In genomic region chr13:69794808-69795207, GRCm38 (mm10) we compare ENCODE assay signal across 26 mouse cellular contexts. TPM values are rescaled to one million over a fixed set of nuclear protein-coding genes. Genes with fewer than 3 reads are reported as not detected.
DNase-seq lines count a peak whose midpoint lies in the region; ATAC-seq and TF ChIP-seq lines count a peak whose summit lies in the region.
"Had no signal": no experiment of that assay in that cellular context is flagged by ENCODE, and none has a peak within 500 bp of the region (broad histone marks: within the 10 kb centered on the region; RNA-seq: fewer than 3 reads in every experiment).

No protein-coding gene starts in this region.

- H3K36me3 ChIP-seq in myocyte (ENCODE audit: control insufficient read depth, insufficient read depth): no peaks in the 10 kb centered on the region
- H3K36me3 ChIP-seq: heart, embryonic 12.5 days; limb, embryonic 13.5 days; lung, embryonic 15.5 days; midbrain, embryonic 15.5 days had no signal

- no peaks in the 10 kb centered on the region for H3K79me2 ChIP-seq in myocyte (ENCODE audit: control insufficient read depth, insufficient read depth)

- TF ChIP-seq POLR2A in myocyte (IDR thresholded peaks at IDR 0.05; ENCODE audit: insufficient read length, low read depth): no peak

- no peak overlapping the region for H3K4me2 ChIP-seq in myocyte (ENCODE audit: low read depth)
- H3K4me2 ChIP-seq: heart, embryonic 12.5 days; hindbrain, embryonic 14.5 days; limb, embryonic 13.5 days; liver, embryonic 11.5 days; lung, embryonic 15.5 days; midbrain, embryonic 15.5 days had no signal

- ATAC-seq in common myeloid progenitor, adult 5-6 weeks (replicated peaks; ENCODE audit: low read depth, poor library complexity, severe bottlenecking): 0 out of 2 replicates have a peak, but pooled peaks have one; percentile 32
- no peak for ATAC-seq in megakaryocyte, adult 5-6 weeks (ENCODE audit: poor library complexity, severe bottlenecking)
- ATAC-seq: intestine, postnatal 0 days; midbrain, embryonic 15.5 days had no signal

- H3K27me3 ChIP-seq in myocyte (ENCODE audit: control insufficient read depth, insufficient read depth, insufficient read length): no peaks in the 10 kb centered on the region
- H3K27me3 ChIP-seq: heart, embryonic 12.5 days; limb, embryonic 13.5 days; lung, embryonic 15.5 days; midbrain, embryonic 15.5 days had no signal

- no peak overlapping the region for H3K4me3 ChIP-seq in myocyte
- H3K4me3 ChIP-seq: erythroblast, embryonic 14.5 days; heart, embryonic 12.5 days; left cerebral cortex, adult 2 months; limb, embryonic 13.5 days; lung, embryonic 15.5 days; megakaryocyte, embryonic 14.5 days; midbrain, embryonic 15.5 days had no signal

- peak; percentile 22 for DNase-seq in kidney, adult 9 months
- peak; percentile 4 for DNase-seq in kidney, postnatal 14 days
- no peak for DNase-seq in testis, postnatal 10 days (ENCODE audit: low spot score)
- DNase-seq: adrenal gland, postnatal 25 days; B cell, adult 2 months; cerebellum, adult 11-12 months; cerebellum, adult 9-11 months; gastrocnemius, postnatal 14 days; heart, adult 18-20 months; heart, postnatal 4 days; right cerebral cortex, adult 18-20 months; spleen, adult 18-20 months had no signal

- no peak overlapping the region for H3ac ChIP-seq in myocyte (ENCODE audit: control insufficient read depth, insufficient read length)

TF ChIP-seq in myocyte, 11 proteins besides CTCF, POLR2A, EP300 and RAD21:
- TF ChIP-seq TCF3 (IDR thresholded peaks at IDR 0.05; ENCODE audit: insufficient read length, low read depth) (no peak), REST (IDR thresholded peaks at IDR 0.05; ENCODE audit: insufficient read depth, insufficient read length) (no peak), MYOG (IDR thresholded peaks at IDR 0.05; ENCODE audit: control insufficient read depth in 1 of 3, insufficient read depth in 1 of 3, insufficient read length in 2 of 3, low read depth in 2 of 3) (peak in 2 of 3 experiments; percentile 53 to 63), MYOD1 (IDR thresholded peaks at IDR 0.05; ENCODE audit: control insufficient read depth in 1 of 3, insufficient read length in 2 of 3, low read depth in 2 of 3) (peak in 2 of 3 experiments; percentile 37 to 66), USF1 (IDR thresholded peaks at IDR 0.05; ENCODE audit: low read depth) (no peak), MAX (IDR thresholded peaks at IDR 0.05; ENCODE audit: low read depth) (no peak), TCF12 (IDR thresholded peaks at IDR 0.05; ENCODE audit: insufficient read depth, poor library complexity, severe bottlenecking) (peak; percentile 24)

RNA-seq across cellular contexts. Expression of gene Med10, which starts 7.4 kb away (rescaled TPM):
- total RNA-seq in common myeloid progenitor, adult 5-6 weeks (2017): 48.9 and 50.7 TPM in 2 replicates
- polyA plus RNA-seq in myocyte (2012; fragmentation: generic; extraction: Trizol): 48.6 TPM
- total RNA-seq in megakaryocyte, adult 5-6 weeks (2015): 52.2 and 52.3 TPM in 2 replicates
- 67.8 and 102 TPM in 2 replicates for total RNA-seq in megakaryocyte, adult 5-6 weeks (2017)

RNA-seq across cellular contexts. Expression of gene Ube2ql1, which starts 55.1 kb away (rescaled TPM):
- not detected in 2 replicates for total RNA-seq in common myeloid progenitor, adult 5-6 weeks (2017)
- 0.02 TPM for polyA plus RNA-seq in myocyte (2012; fragmentation: generic; extraction: Trizol)
- total RNA-seq in megakaryocyte, adult 5-6 weeks (2015): not detected in 2 replicates
- total RNA-seq in megakaryocyte, adult 5-6 weeks (2017): not detected in 2 replicates
- total RNA-seq: neutrophil, adult 5-6 weeks had no signal
- polyA plus RNA-seq: erythroblast, embryonic 14.5 days had no signal
